Mouse (Mus musculus): ENCODE results near the gene Dhx58.
"Not testable (repeated sequence)": the region's sequence is repeated elsewhere in the genome, so short reads cannot be mapped to it uniquely, and the experiment has no call there.

The Dhx58 gene

GRCm38 (mm10) chr11:100702081-100702851 lies 1.8 kb downstream of the Dhx58 start:
- peak in 1 of 2 experiments; percentile 52 for DNase-seq (ENCODE audit: low spot score in 2 of 2)

GRCm38 (mm10) chr11:100701301-100701700 lies 2.8 kb downstream of the Dhx58 start:
- peak in 1 of 2 experiments; percentile 61 for DNase-seq (ENCODE audit: low spot score in 2 of 2)

DNA sequence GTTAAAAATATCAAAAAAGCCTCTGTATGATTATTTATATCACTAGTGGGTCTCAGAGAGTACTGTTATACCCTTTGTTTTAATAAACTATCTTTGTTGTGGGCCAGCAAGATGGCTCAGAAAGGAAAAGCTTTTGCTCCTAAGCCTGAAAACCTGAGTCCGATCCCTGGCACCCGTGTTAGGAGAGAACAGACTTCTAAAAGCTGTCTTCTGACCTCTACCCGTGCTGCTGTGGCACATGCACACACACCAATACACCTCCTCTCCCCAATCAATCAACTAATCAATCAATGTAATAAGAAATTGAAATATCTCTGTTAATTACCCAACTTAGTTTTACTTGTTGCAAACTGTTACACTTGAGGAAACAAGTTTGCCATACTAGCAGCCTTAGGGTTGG lies 3.4 kb downstream of the Dhx58 start:
- no peak for DNase-seq (ENCODE audit: low spot score in 2 of 2)

DNA sequence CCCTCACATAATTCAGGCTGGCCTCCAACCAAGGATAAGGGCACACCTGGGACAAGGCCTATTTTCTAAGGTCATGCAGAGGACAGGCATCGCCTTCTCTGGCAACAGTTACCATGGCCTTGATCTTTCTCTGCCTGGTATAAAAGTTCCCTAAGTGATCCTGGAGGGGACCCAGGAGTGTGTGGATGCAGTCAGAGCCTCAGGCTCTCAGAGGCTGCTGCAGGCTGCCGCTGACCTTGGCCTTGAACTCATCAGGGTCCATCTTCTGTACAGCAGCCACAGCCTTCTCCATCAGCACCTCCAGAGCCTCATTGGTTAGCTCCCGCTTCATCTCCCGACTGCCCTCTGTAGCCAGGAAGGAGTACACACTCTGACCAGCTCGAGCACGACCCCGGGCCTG lies 6.2 kb downstream of the Dhx58 start:
- no peak for DNase-seq (ENCODE audit: low spot score in 2 of 2)

GRCm38 (mm10) chr11:100694926-100695325 lies 9.1 kb downstream of the Dhx58 start:
- DNase-seq (ENCODE audit: low spot score in 2 of 2) = no peak

GRCm38 (mm10) chr11:100693154-100693553 lies 10.9 kb downstream of the Dhx58 start:
- no peak for DNase-seq (ENCODE audit: low spot score in 2 of 2)

GRCm38 (mm10) chr11:100692164-100692616 lies 11.9 kb downstream of the Dhx58 start, which contains the start of gene Zfp385c:
TSS of gene Zfp385c (minus strand) at chr11:100692455.
- no peak for DNase-seq (ENCODE audit: low spot score in 2 of 2)

DNA sequence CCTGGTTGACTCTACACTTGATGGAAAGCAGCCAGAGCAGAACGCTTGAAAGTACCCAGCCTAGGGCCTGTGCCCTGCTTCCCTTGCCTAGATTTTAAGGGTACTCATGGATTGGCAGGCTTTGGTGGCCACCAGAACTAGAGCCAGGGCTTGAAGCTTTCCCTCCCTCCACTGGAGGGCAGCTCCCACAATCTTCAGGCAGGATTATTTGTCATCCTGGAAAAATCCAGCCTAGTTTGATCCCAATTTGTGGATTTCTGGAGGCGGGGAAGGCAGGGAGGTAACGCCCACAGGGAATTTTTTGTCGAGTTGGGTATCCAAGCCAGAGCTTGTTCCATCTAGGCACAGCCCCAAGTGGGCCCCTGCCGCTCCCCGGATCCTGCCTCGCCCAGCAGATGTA lies 13.7 kb downstream of the Dhx58 start:
- no peak for DNase-seq (ENCODE audit: low spot score in 2 of 2)

- no peak for DNase-seq (ENCODE audit: low spot score in 2 of 2)
Observed at GRCm38 (mm10) chr11:100688443-100688842, 15.6 kb downstream of the Dhx58 start.

DNA sequence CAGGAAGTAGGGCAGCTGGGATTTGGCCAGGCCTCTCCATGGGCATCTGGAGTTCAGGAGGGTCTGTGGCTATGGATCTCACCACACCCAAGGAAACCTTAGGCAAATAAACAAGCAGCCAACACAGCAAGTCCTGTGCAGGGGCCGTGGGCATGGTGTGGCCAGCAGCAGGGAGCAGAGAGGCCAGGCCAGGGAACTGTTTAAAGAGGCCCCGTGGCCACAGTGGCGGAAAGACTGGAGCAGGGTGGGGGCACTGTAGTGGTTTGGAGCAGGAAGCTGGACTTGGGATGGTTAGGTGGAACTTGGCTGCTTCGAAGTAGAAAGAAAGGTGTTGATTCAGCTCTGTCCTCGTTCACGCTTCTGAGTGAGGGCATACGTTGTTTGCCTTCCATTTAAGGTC lies 16.8 kb downstream of the Dhx58 start:
- no peak for DNase-seq (ENCODE audit: low spot score in 2 of 2)

GRCm38 (mm10) chr11:100685371-100685770 lies 18.7 kb downstream of the Dhx58 start:
- DNase-seq (ENCODE audit: low spot score in 2 of 2) = no peak

GRCm38 (mm10) chr11:100684084-100684483 lies 20.0 kb downstream of the Dhx58 start:
- DNase-seq (ENCODE audit: low spot score in 2 of 2) = no peak

- DNase-seq (ENCODE audit: low spot score in 2 of 2) = no peak
Observed at GRCm38 (mm10) chr11:100682526-100682925, 21.5 kb downstream of the Dhx58 start.

DNA sequence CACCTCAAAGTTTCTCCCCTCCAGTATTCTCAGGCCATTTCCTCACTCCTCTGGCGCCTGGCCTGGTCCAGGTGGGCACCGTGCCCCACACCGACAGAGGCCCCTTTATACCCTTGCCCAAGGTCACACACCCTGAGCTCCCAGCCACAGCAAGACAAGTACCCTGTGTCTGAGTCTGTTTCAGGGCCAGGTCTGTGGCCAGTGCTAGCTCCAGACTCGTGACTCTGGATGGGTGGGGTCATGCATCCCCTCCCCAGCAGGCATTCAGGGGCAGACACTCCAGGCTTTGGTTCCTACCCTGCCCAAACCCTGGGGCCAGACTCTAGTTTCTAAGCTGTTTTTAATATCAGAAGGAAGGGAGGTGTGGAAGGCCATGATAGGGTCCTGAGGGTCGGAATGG lies 22.2 kb downstream of the Dhx58 start:
- DNase-seq (ENCODE audit: low spot score in 2 of 2) = no peak

DNA sequence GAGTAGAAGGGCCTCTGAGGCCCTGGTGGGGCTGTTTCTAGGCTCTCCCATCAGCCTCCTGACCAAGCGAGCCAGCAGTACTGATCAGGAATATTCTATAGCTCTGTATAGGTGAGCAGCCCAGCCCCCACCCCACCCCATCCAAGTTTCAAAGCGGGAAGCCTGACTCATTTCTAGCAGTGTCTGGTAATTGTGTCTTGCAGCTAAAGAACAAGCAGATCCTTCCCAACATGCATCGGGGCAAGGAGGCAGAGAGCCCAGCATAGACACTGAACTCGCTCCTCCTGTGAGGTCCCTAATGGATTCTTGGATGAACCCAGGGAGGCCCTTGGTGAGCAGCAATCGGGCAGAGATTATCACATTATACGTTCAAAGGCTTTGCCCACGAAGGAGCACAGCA lies 26.3 kb downstream of the Dhx58 start:
- DNase-seq (ENCODE audit: low spot score in 2 of 2) = no peak

- DNase-seq (ENCODE audit: low spot score in 2 of 2) = peak; percentile 9 to 20
Observed at GRCm38 (mm10) chr11:100673169-100673568, 30.9 kb downstream of the Dhx58 start.

DNA sequence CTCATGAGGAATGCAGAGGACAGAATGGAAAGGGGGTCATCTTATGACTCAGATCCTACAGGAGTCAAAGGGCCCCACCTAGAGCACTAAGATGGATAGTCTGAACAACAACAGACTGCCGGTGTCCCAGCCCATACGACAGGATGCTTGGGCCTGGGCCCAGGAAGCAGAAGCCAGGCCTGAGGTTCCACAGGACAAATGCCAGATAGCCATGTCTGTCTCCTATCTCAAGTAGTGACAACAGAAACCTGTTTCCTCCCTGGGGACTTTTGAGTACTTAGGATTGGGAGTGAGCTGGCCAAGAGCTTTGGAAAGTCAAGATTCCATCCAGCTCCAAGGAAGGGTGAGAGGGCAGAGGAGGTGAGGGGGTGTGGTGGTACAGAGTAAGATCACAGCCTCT lies 32.1 kb downstream of the Dhx58 start:
- DNase-seq (ENCODE audit: low spot score in 2 of 2) = no peak

- no peak for DNase-seq (ENCODE audit: low spot score in 2 of 2)
Observed at GRCm38 (mm10) chr11:100671049-100671448, 33.0 kb downstream of the Dhx58 start.

DNA sequence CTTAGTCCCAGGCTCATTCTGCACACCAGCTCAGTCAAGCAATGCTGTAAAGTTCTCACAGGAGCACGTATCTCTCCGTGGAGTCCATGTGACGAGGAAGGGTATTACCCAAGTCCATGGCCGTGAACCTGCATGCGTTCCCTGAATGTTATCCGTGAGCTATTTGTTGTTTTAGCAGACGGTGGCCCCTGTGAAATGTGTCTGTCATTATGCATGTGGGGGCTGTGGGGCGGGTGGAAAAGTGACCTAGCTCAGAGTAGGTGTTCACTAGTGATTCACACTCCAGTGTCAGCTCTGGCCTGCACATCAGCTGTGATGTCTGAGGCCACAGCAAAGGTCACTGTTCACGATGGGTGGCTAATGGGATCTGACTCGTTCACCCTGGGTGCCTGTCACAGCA lies 44.3 kb downstream of the Dhx58 start:
- no peak for DNase-seq (ENCODE audit: low spot score in 2 of 2)

DNA sequence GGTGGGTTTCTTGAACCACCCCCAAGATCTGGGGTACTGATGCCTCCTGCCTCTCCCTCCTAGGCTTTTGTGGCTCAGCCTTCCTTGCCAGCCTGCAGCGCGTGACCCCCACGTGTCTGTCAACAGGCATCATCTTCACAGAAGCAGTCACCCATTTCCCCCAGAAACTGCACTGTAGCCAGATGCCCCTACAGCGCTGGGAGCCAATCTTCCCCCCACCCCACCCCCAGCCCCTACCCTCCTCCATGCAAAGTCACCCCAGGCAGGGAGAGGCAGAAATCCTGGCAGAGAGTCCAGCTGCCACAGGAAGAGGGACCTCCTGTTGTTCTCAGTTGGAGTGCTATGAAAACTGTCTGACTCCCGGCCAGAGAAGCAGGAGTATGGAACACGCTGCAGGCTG lies 47.6 kb downstream of the Dhx58 start:
- no peak for DNase-seq (ENCODE audit: low spot score in 2 of 2)

DNA sequence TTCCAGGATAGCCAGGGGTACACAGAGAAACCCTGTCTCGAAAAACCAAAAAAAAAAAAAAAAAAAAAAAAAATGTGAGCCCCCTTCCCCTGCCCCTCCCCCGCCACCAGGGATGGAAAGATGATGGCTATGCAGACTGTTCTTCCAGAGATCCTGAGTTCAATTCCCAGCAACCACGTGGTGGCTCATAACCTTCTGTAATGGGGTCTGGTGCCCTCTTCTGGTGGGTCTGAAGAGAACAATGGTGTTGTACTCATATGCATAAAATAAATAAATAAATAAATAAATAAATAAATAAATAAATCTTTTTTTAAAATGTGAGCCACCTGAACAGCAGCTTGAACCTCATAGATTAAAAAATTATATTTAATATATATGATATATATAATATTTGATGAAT lies 48.5 kb downstream of the Dhx58 start:
- DNase-seq (ENCODE audit: low spot score in 2 of 2) = not testable (repeated sequence)

DNA sequence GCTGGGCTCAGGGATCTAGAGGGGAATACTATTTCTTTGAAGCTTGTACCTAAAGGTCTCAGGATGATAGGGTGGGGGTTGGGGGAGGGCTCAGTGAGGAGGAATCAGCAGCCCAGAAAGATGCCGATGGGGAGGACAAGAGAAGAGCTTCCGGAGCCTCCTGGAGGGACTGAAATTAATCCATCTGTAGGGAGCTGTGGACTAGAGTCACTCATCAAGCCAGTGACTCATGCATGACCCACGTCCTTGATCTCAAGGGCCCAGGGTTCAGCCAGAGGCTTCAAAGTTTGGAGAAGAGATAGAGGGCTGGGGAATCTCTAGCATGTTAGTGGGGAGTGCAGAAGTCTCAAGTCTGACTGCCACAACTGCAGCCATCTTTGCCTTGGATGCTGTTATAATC lies 52.3 kb downstream of the Dhx58 start:
- DNase-seq (ENCODE audit: low spot score in 2 of 2) = no peak

- DNase-seq (ENCODE audit: low spot score in 2 of 2) = no peak
Observed at GRCm38 (mm10) chr11:100651205-100651604, 52.9 kb downstream of the Dhx58 start.

DNA sequence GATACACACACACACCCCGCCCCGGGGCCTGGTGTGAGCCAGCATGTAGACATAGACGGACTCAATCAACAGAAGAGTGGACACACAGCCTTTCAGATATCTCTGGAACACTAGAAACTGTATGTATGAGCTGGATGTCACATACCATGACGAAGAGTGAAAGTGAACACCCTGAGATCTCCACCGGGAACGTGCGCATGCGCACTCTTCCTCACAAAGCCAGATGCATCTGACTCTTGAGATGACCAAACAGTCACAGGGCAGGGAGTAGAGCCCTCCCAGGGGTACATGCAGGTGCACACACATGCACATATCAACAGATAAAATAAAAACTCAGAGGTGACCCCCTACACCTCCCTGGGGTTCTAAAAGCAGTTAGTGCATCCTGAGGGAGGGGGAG lies 55.7 kb downstream of the Dhx58 start:
- no peak for DNase-seq (ENCODE audit: low spot score in 2 of 2)

Measured in urinary bladder, adult 18-20 months (tissue).